8 mouse cellular contexts compared by ENCODE assay signal in genomic region chr10:82763840-82764631, GRCm38 (mm10). TPM values are rescaled to one million over a fixed set of nuclear protein-coding genes. Genes with fewer than 3 reads are reported as not detected.
DNase-seq lines count a peak whose midpoint lies in the region; ATAC-seq lines count a peak whose summit lies in the region.

TSS of gene Nfyb (minus strand) at chr10:82764144.

- peaks cover 17% of the 10 kb centered on the region for H3K4me1 ChIP-seq in forebrain, embryonic 14.5 days (ENCODE audit: control insufficient read depth, insufficient read depth, low read length)
- H3K4me1 ChIP-seq in neural tube, embryonic 15.5 days = peaks cover 40% of the 10 kb centered on the region

- H3K36me3 ChIP-seq in forebrain, embryonic 14.5 days (ENCODE audit: control insufficient read depth, insufficient read depth, low read length) = peaks cover 18% of the 10 kb centered on the region
- H3K36me3 ChIP-seq in neural tube, embryonic 15.5 days = peaks cover 11% of the 10 kb centered on the region; the same call in 1 of the 2 replicates

- H3K9ac ChIP-seq in forebrain, embryonic 14.5 days (ENCODE audit: low read length) = peak within 1 kb of the TSS; percentile 100
- H3K9ac ChIP-seq in neural tube, embryonic 15.5 days (replicated peaks) = peak within 1 kb of the TSS; percentile 97

- peak; percentile 95 for DNase-seq in ES-CJ7 (ENCODE audit: low read depth, low spot score)
- DNase-seq in cerebellum, adult 11 months = peak; percentile 96
- DNase-seq in forebrain, embryonic 14.5 days (ENCODE audit: low spot score) = peak; percentile 99
- peak; percentile 97 to 98 for DNase-seq in heart, postnatal 14 days
- peak; percentile 97 for DNase-seq in layer of hippocampus, adult 11-12 months (ENCODE audit: low spot score)
- DNase-seq in lung, adult 18-20 months = peak; percentile 97
- peak; percentile 96 for DNase-seq in testis, postnatal 14 days (ENCODE audit: low spot score)

- peak within 1 kb of the TSS; percentile 100 for H3K27ac ChIP-seq in forebrain, embryonic 14.5 days (ENCODE audit: low read depth, low read length)
- H3K27ac ChIP-seq in neural tube, embryonic 15.5 days (replicated peaks) = peak within 1 kb of the TSS; percentile 99

- peak within 1 kb of the TSS; percentile 91 for H3K4me3 ChIP-seq in forebrain, embryonic 14.5 days (ENCODE audit: low read depth, low read length)
- H3K4me3 ChIP-seq in neural tube, embryonic 15.5 days (replicated peaks) = peak within 1 kb of the TSS; percentile 87

- H3K9me3 ChIP-seq in forebrain, embryonic 14.5 days (replicated peaks; ENCODE audit: control insufficient read depth, low read length) = no peaks in the 10 kb centered on the region
- H3K9me3 ChIP-seq in neural tube, embryonic 15.5 days (replicated peaks) = no peaks in the 10 kb centered on the region

- peak within 1 kb of the TSS; percentile 73 for H3K4me2 ChIP-seq in forebrain, embryonic 14.5 days (ENCODE audit: low read length)
- peak within 1 kb of the TSS; percentile 79 for H3K4me2 ChIP-seq in neural tube, embryonic 15.5 days

- intact Hi-C loops in heart, postnatal 14 days (cut with DNase I) = loop anchor here (5.0 kb wide), 1 partner anchor 67 kb away; the partner anchor contains the start of gene Hcfc2

- H3K27me3 ChIP-seq in forebrain, embryonic 14.5 days (replicated peaks; ENCODE audit: control insufficient read depth, insufficient read depth, low read length) = no peaks in the 10 kb centered on the region
- no peaks in the 10 kb centered on the region for H3K27me3 ChIP-seq in neural tube, embryonic 15.5 days (replicated peaks)

- WGBS in forebrain, embryonic 14.5 days = under 1% methylated on average over 64 of the region's 68 CpGs
- 1% methylated on average over 61 of the region's 68 CpGs for WGBS in neural tube, embryonic 15.5 days

- ATAC-seq in forebrain, embryonic 14.5 days = peak; percentile 95
- peak; percentile 95 for ATAC-seq in neural tube, embryonic 15.5 days (ENCODE audit: low FRiP score)

RNA-seq across cellular contexts. Expression of gene Nfyb, which starts in this region (rescaled TPM):
- 69.1 and 70.7 TPM in 2 replicates for polyA plus RNA-seq in forebrain, embryonic 14.5 days (2014; fragmentation: Nextera tagmentation; extraction: Ambion mirVana)
- total RNA-seq in heart, postnatal 14 days (2021) = 10 to 100 TPM; 14.6 to 15.2 TPM
- polyA plus RNA-seq in neural tube, embryonic 15.5 days (2015; fragmentation: Nextera tagmentation; extraction: Ambion mirVana) = 35.9 and 38.5 TPM in 2 replicates

Comparison
In these comparisons a context has a peak if more than half of its experiments do, and no peak if none do; other contexts are left out.
1. Peak in every context shown above with its lines: DNase-seq, ATAC-seq, H3K4me3 ChIP-seq and H3K27ac ChIP-seq.